Mouse (Mus musculus): ENCODE measurements around the gene Tmco3.

GRCm38 (mm10) chr8:13287304-13287691 lies 692 bp upstream of the Tmco3 start:
- TF ChIP-seq CTCF (IDR thresholded peaks at IDR 0.05; ENCODE audit: low read depth) (peak; percentile 18; the same call in 1 of the 2 replicates), EP300 (IDR thresholded peaks at IDR 0.05; ENCODE audit: low read depth) (no peak)

Measured in liver, embryonic 14.5 days (tissue).